Mouse (Mus musculus) midbrain, embryonic 14.5 days (tissue): Measurements from ENCODE around the gene Grid1. TPM values are rescaled to one million over a fixed set of nuclear protein-coding genes. Genes with fewer than 3 reads are reported as not detected.

Experiments used
- ATAC-seq: fragments of 200-750 bp; cut with Nextera tagmentation; 2 replicates; pipeline ENCODE4 v1.8.0; 2017; ENCODE audit warnings: moderate number of reproducible peaks, moderate library complexity; ENCODE audit not compliant: low FRiP score, low TSS enrichment
- DNase-seq: peaks from one replicate; pipeline ENCODE4 v3.0.0-alpha.2; 2015
- H3K27ac ChIP-seq: fragments of 300-500 bp; sonication (generic); replicated peaks from 2 replicates; pipeline ENCODE4 v1.5.1; 2014; ENCODE audit warnings: mild to moderate bottlenecking, low read depth, low read length, moderate library complexity
- H3K27me3 ChIP-seq: fragments of 300-500 bp; sonication (generic); 2 replicates; pipeline ENCODE4 v1.6.1; 2014; ENCODE audit warnings: low read length, control low read depth, mixed read lengths; ENCODE audit not compliant: control insufficient read depth, insufficient read depth
- H3K36me3 ChIP-seq: fragments of 300-500 bp; sonication (generic); 2 replicates; pipeline ENCODE4 v1.6.1; 2014; ENCODE audit warnings: low read length, control low read depth; ENCODE audit not compliant: control insufficient read depth, insufficient read depth
- H3K4me1 ChIP-seq: fragments of 300-500 bp; sonication (generic); 2 replicates; pipeline ENCODE4 v1.6.1; 2014; ENCODE audit warnings: mild to moderate bottlenecking, antibody characterized with exemption, low read length, control low read depth; ENCODE audit not compliant: control insufficient read depth, insufficient read depth
- H3K4me2 ChIP-seq: fragments of 300-500 bp; sonication (generic); 2 replicates; pipeline ENCODE4 v1.6.1; 2014; ENCODE audit warnings: mild to moderate bottlenecking, low read length, moderate library complexity
- H3K4me3 ChIP-seq: fragments of 300-500 bp; sonication (generic); replicated peaks from 2 replicates; pipeline ENCODE4 v1.5.1; 2014; ENCODE audit warnings: low read depth, low read length
- H3K9ac ChIP-seq: fragments of 300-500 bp; sonication (generic); replicated peaks from 2 replicates; pipeline ENCODE4 v1.6.1; 2014; ENCODE audit warnings: mild to moderate bottlenecking, low read length, moderate library complexity
- H3K9me3 ChIP-seq: fragments of 300-500 bp; sonication (generic); 2 replicates; pipeline ENCODE4 v1.6.1; 2016; ENCODE audit warnings: low read length, control low read depth, mixed read lengths; ENCODE audit not compliant: control insufficient read depth
- WGBS: fragments of 180-500 bp; shearing (Covaris S2); extraction: QIAGEN DNeasy Blood & Tissue Kit; methylation state at CpG from one replicate; pipeline ENCODE4 v1.1.7; 2014; 5-methylcytosine and 5-hydroxymethylcytosine counted together
- polyA plus RNA-seq: library from polyadenylated mRNA; unstranded; fragments of >200 nt; fragmentation: Nextera tagmentation; extraction: Ambion mirVana; gene quantifications from 2 replicates; pipeline ENCODE4 v1.2.1, GENCODE M21; 2014

The Grid1 gene
- polyA plus RNA-seq, 1 experiment from 2014 or later, result 5.1 TPM

DNA sequence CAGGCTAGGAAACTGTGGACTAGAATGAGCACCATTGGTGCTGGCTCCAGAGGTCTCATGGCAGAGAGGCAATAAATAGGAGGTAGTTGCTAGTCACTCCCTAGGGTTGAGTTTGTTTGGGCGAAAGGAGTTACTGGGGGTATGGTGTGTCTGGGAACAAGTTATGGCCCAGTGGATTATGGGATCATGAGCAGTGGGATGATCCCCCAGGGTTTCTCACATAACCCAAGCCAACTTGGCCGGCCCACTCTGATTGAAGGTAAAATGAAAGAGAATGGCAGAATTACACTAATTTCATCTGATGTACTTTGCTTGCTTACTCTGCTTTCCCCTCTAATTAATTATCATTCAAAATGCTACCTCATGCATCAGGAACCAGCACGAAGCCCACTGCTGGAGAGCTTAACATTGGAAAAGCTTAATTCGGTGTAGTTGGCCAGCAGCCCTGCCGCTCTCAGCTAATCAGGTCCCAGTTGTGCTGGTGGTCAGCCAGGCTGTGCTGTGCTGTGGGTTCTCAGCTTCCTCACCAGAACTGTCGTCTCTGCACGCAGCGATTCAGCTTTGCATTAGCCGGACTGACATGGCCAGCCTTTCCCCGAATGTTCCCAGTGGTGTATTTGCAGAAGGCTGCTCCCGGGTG is 207.7 kb downstream of the Grid1 start:
- ATAC-seq (peak; percentile 27; the same call in 1 of the 2 replicates), DNase-seq (peak; percentile 37)
- H3K27me3 ChIP-seq, result no peaks in the 10 kb centered on the region
- H3K4me3 ChIP-seq, result no peak overlapping the region
- 75% methylated on average over 11 of the region's 11 CpGs for WGBS
- H3K9me3 ChIP-seq, result no peaks in the 10 kb centered on the region
- no peaks in the 10 kb centered on the region for H3K36me3 ChIP-seq
- no peak overlapping the region for H3K9ac ChIP-seq
- no peak overlapping the region for H3K27ac ChIP-seq
- H3K4me1 ChIP-seq, result no peaks in the 10 kb centered on the region
- H3K4me2 ChIP-seq, result no peak overlapping the region

DNA sequence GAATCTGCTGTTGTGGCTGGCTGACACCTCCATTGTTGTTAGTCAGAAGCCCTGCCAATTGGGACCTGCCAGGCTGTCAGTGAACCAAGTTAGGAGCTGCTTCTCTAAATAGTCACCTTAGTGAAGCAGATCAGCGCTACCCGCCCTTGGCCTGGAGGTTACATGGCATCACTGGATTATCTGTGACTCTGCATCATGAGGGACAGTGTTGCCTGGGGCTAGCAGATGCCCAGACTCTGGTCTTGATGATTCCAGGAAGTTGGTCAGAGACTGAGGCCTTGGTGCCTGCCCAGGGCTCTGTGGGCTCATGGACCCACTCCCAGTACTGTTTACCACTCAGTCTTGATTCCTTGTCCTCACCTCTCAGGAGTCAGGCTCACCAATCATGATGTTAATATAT is 209.7 kb downstream of the Grid1 start:
- WGBS, result 93% methylated on average over 2 of the region's 2 CpGs
- ATAC-seq, result no peak
- no peaks in the 10 kb centered on the region for H3K27me3 ChIP-seq
- no peaks in the 10 kb centered on the region for H3K36me3 ChIP-seq
- H3K27ac ChIP-seq, result no peak overlapping the region
- no peak overlapping the region for H3K4me3 ChIP-seq
- no peak for DNase-seq
- H3K4me1 ChIP-seq, result no peaks in the 10 kb centered on the region
- H3K4me2 ChIP-seq, result no peak overlapping the region
- no peaks in the 10 kb centered on the region for H3K9me3 ChIP-seq
- H3K9ac ChIP-seq, result no peak overlapping the region

DNA sequence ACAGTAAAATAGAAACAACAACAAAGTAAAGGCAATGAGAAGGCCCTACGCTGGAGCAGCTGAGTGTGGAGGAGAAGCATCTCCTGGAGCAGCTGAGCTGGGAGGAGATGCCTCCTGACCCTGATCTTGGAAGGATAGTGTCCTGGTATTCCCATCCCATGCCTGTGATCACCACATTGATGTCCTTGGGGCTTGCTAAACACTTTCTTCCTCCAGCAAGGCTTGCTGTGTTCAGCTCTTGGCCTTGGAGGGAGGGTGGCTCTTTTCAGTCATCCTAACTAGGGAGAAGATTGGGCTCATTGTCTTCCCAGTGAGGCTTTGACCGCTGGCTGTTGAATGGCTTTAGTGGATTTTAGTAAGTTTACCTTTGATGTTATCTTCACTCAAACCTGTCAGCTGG is 210.4 kb downstream of the Grid1 start:
- no peaks in the 10 kb centered on the region for H3K27me3 ChIP-seq
- WGBS, result 87% methylated on average over 2 of the region's 2 CpGs
- no peak overlapping the region for H3K27ac ChIP-seq
- no peak overlapping the region for H3K4me3 ChIP-seq
- no peak overlapping the region for H3K4me2 ChIP-seq
- no peaks in the 10 kb centered on the region for H3K4me1 ChIP-seq
- no peaks in the 10 kb centered on the region for H3K9me3 ChIP-seq
- no peaks in the 10 kb centered on the region for H3K36me3 ChIP-seq
- H3K9ac ChIP-seq, result no peak overlapping the region
- ATAC-seq (no peak), DNase-seq (no peak)

DNA sequence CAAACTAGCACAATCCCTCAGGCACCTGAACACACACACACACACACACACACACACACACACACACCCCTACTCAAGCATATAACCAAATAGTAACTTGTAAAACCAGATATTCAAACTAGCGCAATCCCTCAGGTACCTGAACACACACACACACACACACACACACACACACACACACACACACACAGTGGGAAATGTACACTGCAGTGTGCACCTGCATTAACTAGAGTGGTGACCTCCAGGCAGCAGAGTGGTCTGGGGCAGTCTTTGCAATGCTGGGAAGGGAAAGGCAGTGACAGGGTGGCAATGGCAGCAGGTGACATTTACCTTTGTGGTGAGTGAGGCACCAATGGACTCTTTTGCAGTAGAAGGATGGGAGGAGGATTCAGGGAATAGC is 212.4 kb downstream of the Grid1 start:
- ATAC-seq (no peak), DNase-seq (no peak)
- no peak overlapping the region for H3K9ac ChIP-seq
- H3K4me1 ChIP-seq, result no peaks in the 10 kb centered on the region
- 90% methylated on average over 1 of the region's 1 CpGs for WGBS
- no peak overlapping the region for H3K4me3 ChIP-seq
- no peak overlapping the region for H3K27ac ChIP-seq
- no peak overlapping the region for H3K4me2 ChIP-seq
- H3K36me3 ChIP-seq, result no peaks in the 10 kb centered on the region
- H3K27me3 ChIP-seq, result no peaks in the 10 kb centered on the region
- H3K9me3 ChIP-seq, result no peaks in the 10 kb centered on the region

DNA sequence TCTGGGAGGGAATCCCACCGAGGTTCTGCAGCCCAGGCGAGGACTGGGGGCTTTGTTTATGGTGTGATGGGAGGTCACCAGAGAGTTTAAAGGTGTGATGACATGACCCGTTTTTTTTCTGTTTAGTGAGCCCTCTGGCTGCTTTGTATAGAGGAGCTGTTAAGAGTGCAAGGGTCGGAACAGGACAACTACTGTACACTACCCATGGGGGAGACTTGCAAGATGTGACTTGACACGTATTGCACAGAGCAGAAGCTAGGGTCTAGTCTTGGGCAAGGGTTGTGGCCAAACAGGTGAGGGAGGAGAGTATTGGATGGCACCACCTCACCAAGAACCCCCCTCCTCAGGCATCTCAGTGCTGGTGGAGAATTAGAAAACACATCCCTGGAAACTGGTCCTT is 224.4 kb downstream of the Grid1 start:
- Histone ChIP-seq H3K27ac (no peak overlapping the region), H3K9me3 (no peaks in the 10 kb centered on the region), H3K4me3 (no peak overlapping the region), H3K9ac (no peak overlapping the region), H3K27me3 (no peaks in the 10 kb centered on the region), H3K4me1 (no peaks in the 10 kb centered on the region), H3K4me2 (no peak overlapping the region), H3K36me3 (no peaks in the 10 kb centered on the region)
- no peak for DNase-seq
- 61% methylated on average over 5 of the region's 5 CpGs for WGBS
- no peak for ATAC-seq

DNA sequence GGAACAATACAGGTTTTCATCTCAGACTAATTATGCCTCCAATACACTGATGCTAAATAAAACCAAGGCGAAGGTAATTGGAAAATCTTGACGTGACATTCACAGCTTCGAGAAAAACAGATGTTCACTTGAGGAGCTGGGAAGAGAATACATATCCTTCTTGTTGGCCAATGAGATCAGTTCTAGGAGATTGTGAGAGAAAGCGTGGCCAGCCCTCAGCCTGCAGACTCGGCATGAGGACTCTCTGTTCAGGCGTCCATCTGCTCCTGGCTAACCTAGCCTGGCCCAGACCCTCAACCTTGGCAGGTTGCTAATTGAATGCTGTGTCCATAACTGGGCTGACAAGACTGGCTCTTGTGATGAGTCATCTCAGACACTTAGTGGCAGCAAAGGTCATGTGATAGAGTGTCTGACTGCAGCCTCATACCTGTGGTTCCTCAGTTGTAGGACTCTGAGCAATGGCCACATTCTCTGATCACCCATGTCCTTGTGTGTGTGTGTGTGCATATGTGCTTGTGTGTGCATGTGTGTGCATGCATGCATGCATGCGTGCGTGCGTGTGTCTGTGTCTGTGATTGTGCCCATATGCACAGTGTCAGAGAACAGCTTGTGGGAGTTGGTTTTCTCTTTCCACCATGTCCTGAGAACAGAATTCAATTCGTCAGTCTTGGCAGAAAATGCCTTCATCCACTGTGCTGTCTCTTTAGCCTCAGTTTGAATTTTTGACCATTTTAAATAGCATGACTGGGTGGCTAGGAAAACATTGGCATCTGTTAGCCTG is 225.2 kb downstream of the Grid1 start:
- Histone ChIP-seq H3K27me3 (no peaks in the 10 kb centered on the region), H3K36me3 (no peaks in the 10 kb centered on the region), H3K9ac (no peak overlapping the region), H3K4me1 (no peaks in the 10 kb centered on the region), H3K9me3 (no peaks in the 10 kb centered on the region), H3K27ac (no peak overlapping the region), H3K4me2 (no peak overlapping the region), H3K4me3 (no peak overlapping the region)
- DNase-seq (no peak), ATAC-seq (no peak)
- 92% methylated on average over 10 of the region's 10 CpGs for WGBS

DNA sequence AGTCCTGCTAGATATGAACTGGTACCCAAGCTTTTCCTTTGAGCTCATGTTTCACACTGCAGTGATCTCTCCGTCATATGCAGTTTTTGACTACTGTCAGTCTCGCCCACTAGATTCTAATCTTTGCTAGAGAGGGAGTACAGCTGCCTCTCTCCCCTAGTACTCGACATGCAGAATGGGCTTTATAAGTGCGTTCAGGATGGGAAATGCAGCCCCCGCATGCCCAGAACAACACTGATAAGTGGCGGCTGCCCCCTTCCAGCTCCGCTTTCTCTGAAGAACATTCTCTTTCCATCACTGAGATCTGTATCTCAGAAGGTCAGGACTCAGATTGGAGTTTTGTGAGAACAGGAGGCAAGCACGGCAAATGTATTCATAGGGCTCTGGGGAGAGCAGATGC is 229.3 kb downstream of the Grid1 start:
- no peak overlapping the region for H3K4me3 ChIP-seq
- no peak overlapping the region for H3K9ac ChIP-seq
- H3K36me3 ChIP-seq, result no peaks in the 10 kb centered on the region
- DNase-seq, result no peak
- H3K27ac ChIP-seq, result no peak overlapping the region
- H3K9me3 ChIP-seq, result no peaks in the 10 kb centered on the region
- 83% methylated on average over 8 of the region's 8 CpGs for WGBS
- no peaks in the 10 kb centered on the region for H3K27me3 ChIP-seq
- H3K4me2 ChIP-seq, result no peak overlapping the region
- no peak for ATAC-seq
- no peaks in the 10 kb centered on the region for H3K4me1 ChIP-seq

DNA sequence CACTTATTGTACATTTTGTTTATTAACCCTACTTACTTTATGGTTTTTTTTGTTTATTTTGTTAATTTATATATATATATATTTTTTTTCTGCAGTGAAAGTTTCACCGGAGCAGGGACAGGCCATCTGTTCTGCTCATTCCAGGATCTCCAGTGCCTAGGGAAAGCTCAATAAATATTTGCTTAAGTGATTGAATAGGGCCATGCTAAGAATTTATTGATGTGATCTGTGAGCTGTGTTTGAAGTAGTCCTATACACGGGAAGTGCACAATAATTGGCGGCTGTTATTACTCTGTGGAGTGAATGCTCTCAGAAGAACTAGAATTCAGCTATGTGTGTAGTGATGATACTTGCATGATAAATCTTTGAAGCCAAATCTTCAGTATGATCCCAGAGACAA is 234.2 kb downstream of the Grid1 start:
- WGBS, result 81% methylated on average over 3 of the region's 3 CpGs
- Histone ChIP-seq H3K27ac (no peak overlapping the region), H3K9ac (no peak overlapping the region), H3K9me3 (no peaks in the 10 kb centered on the region), H3K4me3 (no peak overlapping the region), H3K4me1 (no peaks in the 10 kb centered on the region), H3K36me3 (no peaks in the 10 kb centered on the region), H3K4me2 (no peak overlapping the region), H3K27me3 (no peaks in the 10 kb centered on the region)
- DNase-seq, result no peak
- ATAC-seq, result no peak

DNA sequence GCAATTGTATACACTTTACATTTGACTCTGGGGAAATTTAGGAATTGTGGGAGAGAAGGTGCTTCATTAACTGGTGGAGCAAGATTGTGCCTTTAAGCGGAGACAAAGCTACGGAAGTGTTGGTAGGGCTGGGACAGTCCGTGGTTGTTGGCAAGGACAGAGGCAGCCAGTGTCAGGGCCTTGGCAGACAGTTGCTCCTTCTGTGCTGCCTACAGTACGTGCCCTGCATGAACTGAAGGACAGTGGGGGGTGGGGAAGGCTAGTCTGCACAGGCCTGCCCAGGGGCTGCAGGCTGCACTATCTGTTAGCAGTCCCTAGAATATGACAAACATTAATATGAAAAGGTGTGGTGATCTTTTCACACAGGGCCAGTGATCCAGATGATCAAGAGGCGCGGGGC is 254.7 kb downstream of the Grid1 start:
- 63% methylated on average over 6 of the region's 6 CpGs for WGBS
- Histone ChIP-seq H3K36me3 (no peaks in the 10 kb centered on the region), H3K27me3 (no peaks in the 10 kb centered on the region), H3K4me2 (no peak overlapping the region), H3K4me1 (peaks cover 8% of the 10 kb centered on the region; the same call in 1 of the 2 replicates), H3K27ac (0 out of 2 replicates have a peak overlapping the region, but pooled peaks have one; percentile 26), H3K9me3 (no peaks in the 10 kb centered on the region), H3K4me3 (no peak overlapping the region), H3K9ac (no peak overlapping the region)
- DNase-seq (peak; percentile 72), ATAC-seq (peak; percentile 92)
